Mouse (Mus musculus) layer of hippocampus, postnatal 36 days (tissue): ENCODE measurements at regions not wholly inside any gene's neighbourhood (a gene's known extent, or its start where the extent isn't known, plus 50 kb on each side); places are given as distances from the start of the nearest gene placed in this dataset.

Experiments used
- DNase-seq, 2 experiments: peaks; one replicate each; pipeline ENCODE4 v3.0.0; 2022

- DNase-seq, result no peak
Measured at GRCm38 (mm10) chr19:14197864-14198263, 284.5 kb downstream of the Olfr1505 start.

- no peak for DNase-seq
Measured at GRCm38 (mm10) chr19:14220507-14220909, 307.2 kb downstream of the Olfr1505 start.

DNA sequence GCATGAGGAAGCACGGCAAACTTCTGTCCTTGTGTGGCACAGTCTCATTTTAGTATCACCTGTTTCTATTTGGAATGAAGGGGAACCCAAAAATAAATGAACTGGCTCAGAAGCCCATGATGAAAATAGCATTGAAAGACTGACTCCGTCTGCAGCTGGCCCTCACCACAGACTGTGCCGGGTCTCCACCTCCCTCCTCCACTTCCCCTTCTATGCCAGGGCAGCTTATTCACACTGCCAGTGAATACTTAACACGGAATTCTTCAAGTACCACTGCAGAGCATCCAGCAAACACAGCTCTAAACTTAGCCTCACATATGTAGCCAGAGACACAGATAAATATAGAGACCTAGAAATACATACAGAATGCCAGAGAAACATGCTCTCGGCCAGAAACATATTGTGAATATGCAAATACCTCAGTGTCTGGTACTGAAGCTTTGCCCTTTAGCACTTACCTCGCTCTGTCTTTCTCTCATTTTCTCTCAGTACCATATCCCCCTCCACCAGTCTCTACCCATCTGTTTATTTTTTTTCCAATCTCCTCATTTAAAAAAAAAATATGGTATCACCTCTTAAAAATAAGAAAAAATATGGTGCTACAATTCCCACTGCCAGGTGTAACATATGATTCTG lies 311.8 kb downstream of the Olfr1505 start:
- DNase-seq, result no peak

- no peak for DNase-seq
Measured at GRCm38 (mm10) chr19:14225787-14226186, 312.5 kb downstream of the Olfr1505 start.

DNA sequence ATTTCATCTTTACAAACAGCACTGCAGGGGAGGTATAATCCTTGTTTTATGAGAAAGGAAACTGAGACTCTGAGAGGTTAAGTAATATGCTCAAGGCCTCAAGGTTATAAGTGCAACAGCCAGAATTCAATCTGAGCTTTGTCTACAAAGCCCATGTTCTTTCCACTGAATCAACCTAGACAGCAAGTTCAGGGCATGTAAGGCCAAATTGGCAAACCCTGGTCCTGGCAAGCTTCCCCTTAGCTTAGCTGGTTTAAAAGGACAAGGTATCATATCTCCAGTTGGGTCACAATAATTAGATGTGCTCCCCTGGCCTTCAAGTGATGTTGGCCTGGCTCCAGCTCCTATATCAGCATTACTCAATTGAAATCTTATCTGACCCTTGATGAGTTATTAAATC lies 313.2 kb downstream of the Olfr1505 start:
- DNase-seq, result no peak

- DNase-seq, result no peak
Measured at GRCm38 (mm10) chr19:14243565-14243964, 330.2 kb downstream of the Olfr1505 start.

- no peak for DNase-seq
Measured at GRCm38 (mm10) chr19:14246973-14247614, 333.8 kb downstream of the Olfr1505 start.

DNA sequence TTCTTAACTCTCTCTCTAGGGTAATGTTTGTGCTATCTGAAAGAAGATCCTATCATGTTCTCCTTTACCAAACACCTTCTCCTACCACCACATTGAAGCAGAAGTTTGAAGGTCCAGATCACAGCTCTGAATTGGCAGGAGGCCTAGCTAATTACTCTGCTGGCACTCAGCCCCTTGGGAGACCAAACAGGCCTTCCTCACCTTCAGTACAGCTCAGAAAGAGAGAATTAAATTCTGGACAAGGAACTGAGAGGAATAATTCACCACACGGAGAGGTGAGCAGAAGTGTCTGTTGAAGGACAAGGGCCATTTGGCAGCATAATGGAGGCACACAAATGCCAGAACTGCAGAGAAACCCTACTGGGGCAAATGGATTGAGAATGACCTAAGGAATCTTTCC lies 334.6 kb downstream of the Olfr1505 start:
- DNase-seq, result no peak

- no peak for DNase-seq
Measured at GRCm38 (mm10) chr19:14258621-14259051, 339.2 kb downstream of the Tle4 start.

DNA sequence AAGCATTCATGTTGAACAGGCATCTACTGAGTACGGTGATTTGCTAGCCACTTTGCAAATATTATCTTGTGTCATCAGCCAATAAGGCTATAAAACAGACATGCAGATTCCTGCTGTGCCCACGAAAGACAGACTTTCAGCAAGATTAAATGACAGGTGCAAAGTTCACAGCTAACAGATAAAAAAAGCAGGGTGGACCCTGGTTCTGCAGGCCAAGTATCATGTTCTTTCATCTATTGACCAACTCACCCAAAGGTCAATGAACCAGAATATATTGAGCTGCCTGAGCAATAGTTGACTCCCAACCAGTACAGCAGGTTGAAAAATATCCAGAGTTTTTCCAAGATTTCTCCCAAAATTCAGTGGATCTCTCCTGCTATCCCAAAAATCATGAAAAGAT lies 338.6 kb downstream of the Tle4 start:
- no peak for DNase-seq

DNA sequence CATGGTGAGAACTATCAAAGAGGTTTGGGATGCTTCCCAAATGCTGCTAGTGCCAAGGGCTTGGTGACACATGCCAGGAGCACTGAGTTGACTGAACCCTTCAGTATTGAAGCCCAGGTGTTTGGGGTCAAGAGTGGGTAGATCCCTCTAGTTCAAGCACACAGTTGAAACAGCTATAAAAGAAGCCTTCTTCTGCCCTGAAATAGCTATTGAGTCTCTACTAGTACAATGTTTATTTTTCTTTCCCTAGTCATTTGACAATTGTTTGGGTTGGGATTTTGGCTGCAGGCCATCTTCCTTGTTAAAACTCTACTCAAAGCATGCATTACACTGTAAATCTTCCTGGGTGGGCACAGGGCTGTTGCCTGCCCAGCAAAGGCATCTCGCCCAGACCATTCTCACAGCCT lies 308.5 kb downstream of the Tle4 start:
- no peak for DNase-seq

DNA sequence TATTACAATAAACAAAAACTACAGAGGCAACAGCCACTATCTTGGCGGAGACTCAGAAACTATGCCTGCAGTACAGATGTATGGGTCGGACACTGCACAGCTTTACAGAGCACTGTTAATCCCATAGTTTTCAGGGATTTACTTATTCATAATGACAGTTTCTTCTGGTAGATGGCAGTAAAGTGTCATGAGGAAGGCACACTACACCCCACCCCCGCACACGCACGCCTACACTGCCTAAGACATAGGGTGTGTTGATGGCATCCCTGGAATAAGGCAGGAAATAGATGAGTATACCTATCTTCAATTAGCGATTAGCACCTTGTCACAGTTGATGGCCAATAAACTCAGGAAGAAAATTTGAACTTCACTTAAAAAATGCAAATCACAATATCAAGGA lies 306.9 kb downstream of the Tle4 start:
- no peak for DNase-seq

- no peak for DNase-seq
Measured at GRCm38 (mm10) chr19:14293172-14293571, 304.7 kb downstream of the Tle4 start.

DNA sequence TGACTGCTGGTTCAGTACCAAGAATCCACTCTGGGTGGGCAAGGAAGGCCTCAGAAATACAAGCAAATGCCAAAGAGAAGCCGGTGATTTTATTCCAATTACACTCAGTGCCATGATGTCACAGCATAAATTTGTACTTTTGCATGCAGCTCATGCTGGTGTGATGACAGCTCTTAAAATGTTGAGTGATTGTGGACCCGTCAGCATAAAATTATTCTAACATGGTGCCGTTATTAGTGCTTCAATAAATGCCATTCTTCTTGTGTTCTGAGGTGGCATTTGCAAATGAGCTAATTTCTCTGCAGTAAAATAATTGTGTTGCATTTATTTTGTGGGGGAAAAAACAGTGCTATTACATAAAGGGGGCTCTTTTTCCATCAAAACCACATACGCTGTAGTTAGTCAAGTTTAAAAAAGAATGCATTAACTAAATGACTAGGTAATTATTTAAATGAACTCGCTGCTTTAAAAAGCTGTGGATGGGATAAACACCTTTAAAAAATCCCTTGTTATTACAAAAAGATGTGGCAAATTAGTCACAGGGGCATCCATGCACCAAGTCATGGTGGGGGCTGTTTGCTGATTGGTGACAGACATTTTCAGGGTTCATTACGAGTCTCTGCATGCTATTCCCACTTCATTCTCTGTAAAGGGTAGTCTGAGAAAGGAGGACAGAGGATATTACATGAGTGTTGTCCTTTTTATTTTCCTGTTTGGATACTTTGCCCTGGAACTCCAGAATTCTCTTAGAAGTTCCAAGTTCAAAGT lies 296.5 kb downstream of the Tle4 start:
- DNase-seq, result no peak

DNA sequence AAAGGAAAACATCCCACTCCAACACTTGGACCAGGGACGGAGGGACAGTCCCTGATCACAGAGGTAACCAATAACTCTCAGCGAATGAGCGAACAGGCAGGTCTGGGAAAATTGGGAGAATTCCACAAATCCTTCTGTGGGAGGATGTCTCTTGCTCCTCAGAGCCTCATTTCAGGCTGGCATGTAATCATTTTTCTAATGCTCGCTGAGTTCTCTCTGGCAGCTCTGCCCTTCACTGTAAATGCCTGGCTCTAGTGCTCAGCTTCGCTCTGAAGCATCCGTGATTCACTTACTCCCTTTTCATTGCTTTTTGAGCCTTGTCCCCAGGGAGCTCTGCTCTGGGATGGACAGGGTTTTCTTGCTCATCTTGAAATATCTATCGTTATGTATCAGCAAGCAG lies 283.6 kb downstream of the Tle4 start:
- peak; percentile 9 for DNase-seq

DNA sequence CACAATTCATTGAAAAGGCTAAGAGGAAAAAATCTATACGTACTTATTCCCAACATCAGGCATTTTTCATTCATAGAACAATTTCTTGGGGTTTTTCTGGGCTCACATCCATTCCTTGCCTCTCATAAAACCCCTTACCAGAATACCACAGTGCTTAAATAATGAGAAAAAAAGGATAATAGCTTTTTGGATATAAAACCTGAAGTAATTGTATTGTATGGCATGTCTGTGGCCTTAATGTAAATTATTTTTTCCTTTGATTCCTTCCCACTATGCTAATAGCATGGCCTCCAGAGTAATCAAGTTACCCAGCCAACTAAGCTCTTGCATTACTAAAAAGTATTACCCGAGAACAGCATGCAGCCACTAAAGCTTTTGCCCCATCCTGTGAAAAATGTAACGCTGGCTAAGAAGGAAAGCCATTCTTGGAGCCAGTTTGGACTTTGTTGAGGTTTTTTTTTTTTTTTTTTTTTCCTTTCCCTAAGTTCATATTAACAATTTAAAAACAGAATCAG lies 278.1 kb downstream of the Tle4 start:
- DNase-seq, result no peak

DNA sequence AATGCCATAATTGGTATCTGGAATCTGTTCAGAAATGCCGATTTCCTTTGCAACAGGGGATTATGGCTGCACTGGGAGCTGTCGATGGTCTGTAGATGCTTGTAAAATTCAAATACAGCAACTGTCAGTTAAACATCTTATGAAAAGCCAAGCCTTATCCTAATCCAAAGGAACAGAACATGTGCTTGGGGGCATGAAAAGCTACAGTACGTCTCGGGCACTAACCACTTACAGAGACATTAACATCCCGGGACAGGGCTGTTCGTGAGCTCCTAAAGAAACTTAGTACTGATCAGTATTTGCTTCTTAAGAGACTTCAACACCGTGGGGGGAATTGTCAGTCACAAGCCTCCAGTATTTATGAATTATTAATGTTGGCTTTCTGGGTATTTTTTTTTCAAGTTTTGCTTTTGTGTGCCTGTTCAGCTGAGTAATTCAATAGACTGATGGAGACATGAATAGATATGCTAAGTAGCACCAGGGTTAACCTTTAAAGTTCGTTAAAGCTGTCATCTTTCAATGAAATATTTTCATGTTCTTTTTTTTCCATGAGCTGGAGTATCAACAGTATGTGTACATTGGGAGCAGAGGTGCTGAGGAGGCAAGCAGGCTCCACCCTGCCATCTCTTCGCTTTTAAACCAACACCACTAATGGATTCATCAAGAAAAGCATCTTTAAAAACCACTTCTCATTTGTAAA lies 272.3 kb downstream of the Tle4 start:
- no peak for DNase-seq

GRCm38 (mm10) chr19:14333041-14334012 lies 264.5 kb downstream of the Tle4 start:
- no peak for DNase-seq

DNA sequence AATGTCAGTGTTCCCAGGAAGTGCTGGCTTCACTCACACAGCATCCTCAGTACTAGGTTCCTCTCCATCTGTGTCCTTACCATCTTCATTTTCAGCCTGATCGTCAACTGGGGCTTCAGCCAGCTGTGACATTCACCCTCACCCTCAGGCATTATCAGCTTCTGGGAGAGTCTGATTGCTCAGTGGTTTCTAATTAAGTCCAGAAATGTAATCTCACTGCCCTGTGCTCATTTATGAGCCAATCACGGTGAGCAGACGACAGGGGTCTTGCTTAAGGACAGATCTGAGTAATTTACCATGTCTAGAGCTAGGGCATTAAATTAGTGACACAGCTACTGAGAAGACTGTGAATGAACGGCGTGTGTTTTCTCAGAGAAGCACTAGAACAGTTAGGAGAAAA lies 260.8 kb downstream of the Tle4 start:
- no peak for DNase-seq

GRCm38 (mm10) chr19:14340759-14341158 lies 257.1 kb downstream of the Tle4 start:
- no peak for DNase-seq

DNA sequence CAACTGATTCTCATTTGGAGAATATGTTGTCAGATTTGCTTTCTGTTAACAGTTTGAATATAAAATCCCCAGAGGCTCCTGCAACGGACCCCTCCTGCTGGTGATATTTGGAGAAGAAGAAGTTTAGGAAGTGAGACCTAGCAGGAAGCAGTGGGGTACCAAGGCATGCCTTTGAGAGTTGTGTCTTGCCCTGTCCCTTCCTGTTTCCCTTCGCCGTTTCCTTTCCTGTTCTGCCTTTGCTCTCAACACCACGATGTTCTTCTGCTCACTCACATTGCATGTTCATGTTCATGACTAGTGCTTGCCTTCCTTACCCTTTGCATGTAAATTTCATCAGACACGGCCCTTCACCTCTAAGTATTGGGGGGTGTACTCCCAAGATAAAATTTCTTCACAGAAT lies 254.0 kb downstream of the Tle4 start:
- no peak for DNase-seq

DNA sequence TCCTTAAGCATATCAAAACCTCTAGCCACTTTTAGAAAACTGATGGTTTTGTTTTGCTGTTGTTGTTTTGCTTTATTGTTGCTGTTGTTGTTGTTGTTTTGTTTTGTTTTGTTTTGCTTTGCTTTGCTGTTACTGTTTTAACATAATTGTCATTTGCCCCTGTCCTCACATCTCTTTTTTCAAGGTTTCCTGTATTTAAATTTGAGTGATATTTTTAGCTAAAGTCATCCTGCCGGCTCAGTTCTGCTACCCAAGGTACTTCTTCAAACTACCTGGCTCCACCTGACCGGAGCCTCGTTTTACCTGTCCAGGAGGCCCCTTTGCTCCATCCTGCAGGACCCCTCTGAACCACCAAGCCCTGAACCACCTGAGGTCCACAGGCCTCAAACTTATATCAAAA lies 253.4 kb downstream of the Tle4 start:
- no peak for DNase-seq
